Mouse (Mus musculus) kidney, adult 2 months (tissue): ENCODE measurements around the gene Gm11639. TPM values are rescaled to one million over a fixed set of nuclear protein-coding genes. Genes with fewer than 3 reads are reported as not detected.

Experiments
- DNase-seq: peaks from one replicate; pipeline ENCODE4 v3.0.0; 2021
- H3K27ac ChIP-seq: fragments of 200-500 bp; 2 replicates; pipeline ENCODE4 v1.5.1; 2012; ENCODE audit warnings: low read depth, low read length, control low read depth, inconsistent platforms; ENCODE audit not compliant: insufficient read depth
- H3K27me3 ChIP-seq: fragments of 200-500 bp; replicated peaks from 2 replicates; pipeline ENCODE4 v1.6.1; 2012; ENCODE audit warnings: mild to moderate bottlenecking, moderate library complexity, low read length, inconsistent platforms; ENCODE audit not compliant: control insufficient read depth, insufficient read depth
- H3K36me3 ChIP-seq: fragments of 200-500 bp; 2 replicates; pipeline ENCODE4 v1.6.1; 2012; ENCODE audit warnings: mild to moderate bottlenecking, moderate library complexity, low read length, inconsistent platforms; ENCODE audit not compliant: control insufficient read depth, insufficient read depth
- H3K4me1 ChIP-seq: fragments of 200-500 bp; 2 replicates; pipeline ENCODE4 v1.6.1; 2011; ENCODE audit warnings: low read length; ENCODE audit not compliant: control insufficient read depth, insufficient read depth
- H3K4me3 ChIP-seq: fragments of 200-500 bp; 2 replicates; pipeline ENCODE4 v1.5.1; 2011; ENCODE audit warnings: mild to moderate bottlenecking, low read depth, low read length, control low read depth; ENCODE audit not compliant: insufficient read depth
- CTCF ChIP-seq: fragments of 200-500 bp; conservative IDR thresholded peaks from 2 replicates; pipeline ENCODE4 v1.5.1; 2011; ENCODE audit warnings: low read depth, mild to moderate bottlenecking, control low read depth, low read length, moderate library complexity, mixed read lengths; ENCODE audit not compliant: insufficient read depth, insufficient read length
- POLR2A ChIP-seq: fragments of 200-500 bp; IDR thresholded peaks from one replicate; pipeline ENCODE4 v1.6.1; 2011; ENCODE audit warnings: low read depth, low read length, control low read depth
- WGBS: fragments of 180-500 bp; shearing (Covaris S2); methylation state at CpG from one replicate; pipeline ENCODE4 v1.1.7; 2018; 5-methylcytosine and 5-hydroxymethylcytosine counted together
- polyA plus RNA-seq: library from polyadenylated mRNA; depleted of rRNA; stranded (reverse); fragments of >200 nt; gene quantifications from 2 replicates; pipeline ENCODE4 v1.2.3, GENCODE M21; 2012

The Gm11639 gene
- polyA plus RNA-seq, 1 experiment = under 0.01 TPM

- Histone ChIP-seq H3K27ac (no peak overlapping the region), H3K27me3 (no peaks in the 10 kb centered on the region), H3K36me3 (no peaks in the 10 kb centered on the region), H3K4me3 (no peak overlapping the region), H3K4me1 (no peaks in the 10 kb centered on the region)
- DNase-seq = no peak
- WGBS = 53% methylated on average over 4 of the region's 4 CpGs
- TF ChIP-seq CTCF (no peak), POLR2A (no peak)
Observed at GRCm38 (mm10) chr11:104952349-104952748, 266.8 kb downstream of the Gm11639 start.

- Histone ChIP-seq H3K36me3 (no peaks in the 10 kb centered on the region), H3K4me3 (no peak overlapping the region), H3K27me3 (no peaks in the 10 kb centered on the region), H3K27ac (no peak overlapping the region), H3K4me1 (no peaks in the 10 kb centered on the region)
- TF ChIP-seq CTCF = no peak
- TF ChIP-seq POLR2A = no peak
- DNase-seq = no peak
- 95% methylated on average over 1 of the region's 1 CpGs for WGBS
Observed at GRCm38 (mm10) chr11:104967862-104968261, 282.4 kb downstream of the Gm11639 start.

GRCm38 (mm10) chr11:104968388-104968787 lies 282.9 kb downstream of the Gm11639 start:
- no peaks in the 10 kb centered on the region for H3K36me3 ChIP-seq
- no peak for TF ChIP-seq POLR2A
- no peak for TF ChIP-seq CTCF

GRCm38 (mm10) chr11:104971322-104971721 lies 285.8 kb downstream of the Gm11639 start:
- H3K36me3 ChIP-seq = no peaks in the 10 kb centered on the region
- WGBS = 16% methylated on average over 4 of the region's 4 CpGs
- H3K27me3 ChIP-seq = no peaks in the 10 kb centered on the region
- H3K27ac ChIP-seq = no peak overlapping the region
- no peak overlapping the region for H3K4me3 ChIP-seq
- H3K4me1 ChIP-seq = no peaks in the 10 kb centered on the region
- DNase-seq = no peak
- no peak for TF ChIP-seq POLR2A
- no peak for TF ChIP-seq CTCF

More at GRCm38 (mm10) chr11:104968388-104968787, 282.9 kb downstream of the Gm11639 start:
- no peak overlapping the region for H3K4me3 ChIP-seq
- 91% methylated on average over 2 of the region's 2 CpGs for WGBS
- no peaks in the 10 kb centered on the region for H3K4me1 ChIP-seq
- H3K27ac ChIP-seq = no peak overlapping the region
- no peaks in the 10 kb centered on the region for H3K27me3 ChIP-seq
- DNase-seq = no peak

GRCm38 (mm10) chr11:104972480-104972879 lies 287.0 kb downstream of the Gm11639 start:
- Histone ChIP-seq H3K27ac (no peak overlapping the region), H3K4me3 (no peak overlapping the region), H3K27me3 (no peaks in the 10 kb centered on the region), H3K4me1 (no peaks in the 10 kb centered on the region), H3K36me3 (no peaks in the 10 kb centered on the region)
- TF ChIP-seq CTCF = no peak
- TF ChIP-seq POLR2A = no peak
- WGBS = 70% methylated on average over 8 of the region's 8 CpGs
- DNase-seq = no peak

- DNase-seq = no peak
- Histone ChIP-seq H3K36me3 (no peaks in the 10 kb centered on the region), H3K4me1 (no peaks in the 10 kb centered on the region), H3K27ac (no peak overlapping the region), H3K4me3 (no peak overlapping the region), H3K27me3 (no peaks in the 10 kb centered on the region)
- TF ChIP-seq CTCF (no peak), POLR2A (no peak)
- WGBS = 77% methylated on average over 5 of the region's 5 CpGs
Observed at GRCm38 (mm10) chr11:104977976-104978375, 292.5 kb downstream of the Gm11639 start.

- no peaks in the 10 kb centered on the region; the same call in 1 of the 2 replicates for H3K27me3 ChIP-seq
- H3K4me1 ChIP-seq = no peaks in the 10 kb centered on the region
- H3K4me3 ChIP-seq = no peak overlapping the region
- H3K27ac ChIP-seq = no peak overlapping the region
- H3K36me3 ChIP-seq = no peaks in the 10 kb centered on the region
- no peak for TF ChIP-seq POLR2A
- no peak for TF ChIP-seq CTCF
- 67% methylated on average over 15 of the region's 15 CpGs for WGBS
- DNase-seq = no peak
Observed at GRCm38 (mm10) chr11:104981342-104982055, 296.0 kb downstream of the Gm11639 start.

- H3K27me3 ChIP-seq = no peaks in the 10 kb centered on the region
- H3K36me3 ChIP-seq = no peaks in the 10 kb centered on the region
- H3K4me3 ChIP-seq = no peak overlapping the region
- no peak for TF ChIP-seq POLR2A
- TF ChIP-seq CTCF = no peak
- WGBS = 65% methylated on average over 2 of the region's 2 CpGs
- no peaks in the 10 kb centered on the region for H3K4me1 ChIP-seq
- no peak overlapping the region for H3K27ac ChIP-seq
- no peak for DNase-seq
Observed at GRCm38 (mm10) chr11:105009232-105009631, 323.7 kb downstream of the Gm11639 start.
